Mouse (Mus musculus) CD4-positive naive resting alpha-beta T cell, adult 76 days (primary cell): Measurements from ENCODE around the gene Sec31b. TPM values are rescaled to one million over a fixed set of nuclear protein-coding genes. Genes with fewer than 3 reads are reported as not detected.

Source experiments
- total RNA-seq: library from RNA; stranded (reverse); gene quantifications from one replicate; pipeline ENCODE4 v1.2.4, GENCODE M21; 2023

Gene Sec31b
- total RNA-seq, result 4.2 TPM

GRCm38 (mm10) chr19:44545321-44546041 is at the start of gene Sec31b:
TSS of gene Sec31b (minus strand) at chr19:44545864.

GRCm38 (mm10) chr19:44562652-44563206 is 17.1 kb upstream of the Sec31b start, which contains the start of gene Hif1an:
TSS of gene Hif1an (plus strand) at chr19:44562850.

GRCm38 (mm10) chr19:44554861-44555590 is 9.4 kb upstream of the Sec31b start, which contains the start of gene Ndufb8:
TSS of gene Ndufb8 (minus strand) at chr19:44555440.

DNA sequence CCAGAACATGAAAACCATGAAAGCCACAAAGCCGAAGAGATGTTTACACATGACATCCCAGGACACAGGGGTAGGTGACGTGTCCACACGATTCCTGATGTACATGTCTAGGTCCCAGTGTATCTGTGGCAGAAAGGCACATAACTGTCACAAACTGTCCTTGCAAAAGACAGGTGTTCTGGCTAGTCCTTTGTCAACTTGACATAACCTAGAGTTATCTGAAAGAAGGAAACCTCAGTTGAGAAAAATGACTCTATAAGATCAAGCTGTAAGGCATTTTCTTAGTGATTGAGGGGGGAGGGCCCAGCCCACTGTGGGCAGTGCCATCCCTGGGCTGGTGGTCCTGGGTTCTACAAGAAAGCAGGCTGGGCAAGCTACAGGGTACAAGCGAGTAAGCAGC is 7.1 kb upstream of the Sec31b start, which contains the start of gene Gm20538:
Gm20538 (minus strand) TSS at position 101 of the 400 bp plus-strand sequence.

DNA sequence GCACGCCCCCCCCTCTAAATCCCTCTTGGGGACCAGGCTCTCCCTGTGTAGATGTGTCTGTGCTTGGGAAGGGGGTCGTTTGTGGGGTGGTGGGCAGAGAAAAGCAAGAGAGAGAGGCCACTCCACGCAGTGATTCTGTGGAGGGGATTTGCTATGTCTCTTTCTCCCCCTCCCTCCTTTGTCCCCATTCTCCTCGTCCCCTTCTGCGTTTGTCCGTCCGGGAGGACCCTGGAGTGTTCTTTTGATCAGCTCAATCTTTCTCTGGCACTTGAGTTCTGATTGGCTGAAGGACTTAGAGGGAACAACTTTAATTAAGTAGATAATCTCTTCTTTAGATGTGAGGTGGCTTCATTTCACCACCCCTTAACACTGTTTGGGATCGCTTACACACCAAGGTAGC is 52.5 kb downstream of the Sec31b start, which contains the start of gene Wnt8b:
Wnt8b (plus strand) TSS at position 345 of the 400 bp plus-strand sequence.

Other genes with a start within 250 kb of the Sec31b start
- 0.18 TPM for gene Scd4, start 212.8 kb downstream of the Sec31b start, total RNA-seq
- 55.1 TPM for gene Scd1, start 138.0 kb downstream of the Sec31b start, total RNA-seq
- not detected for gene Wnt8b, start 52.4 kb downstream of the Sec31b start, total RNA-seq
- not detected for gene Gm20538, start 7.0 kb upstream of the Sec31b start, total RNA-seq
- gene Ndufb8, start 9.6 kb upstream of the Sec31b start, total RNA-seq, result 103 TPM
- gene Hif1an, start 17.0 kb upstream of the Sec31b start, total RNA-seq, result 74.5 TPM
- gene Pax2, start 210.2 kb upstream of the Sec31b start, total RNA-seq, result not detected